Mouse (Mus musculus) spleen, adult 2 months (tissue): ENCODE results near the gene Swt1.

Experiments used
- CTCF ChIP-seq: fragments of 200-500 bp; IDR thresholded peaks from 2 replicates; pipeline ENCODE4 v1.5.1; 2011; ENCODE audit warnings: mild to moderate bottlenecking, inconsistent platforms; ENCODE audit not compliant: insufficient read depth, insufficient read length, insufficient replicate concordance; ENCODE audit errors: extremely low read depth
- POLR2A ChIP-seq: fragments of 200-500 bp; IDR thresholded peaks from 2 replicates; pipeline ENCODE4 v1.6.1; 2011; ENCODE audit warnings: low read depth, low read length, inconsistent platforms

GRCm38 (mm10) chr1:151422178-151422577, 6.1 kb downstream of the Swt1 start:
- no peak for TF ChIP-seq CTCF
- TF ChIP-seq POLR2A: no peak
